Mouse (Mus musculus) kidney, adult 2 months (tissue): ENCODE measurements at regions not wholly inside any gene's neighbourhood (a gene's known extent, or its start where the extent isn't known, plus 50 kb on each side); places are given as distances from the start of the nearest gene placed in this dataset.

Source experiments
- DNase-seq: peaks from one replicate; pipeline ENCODE4 v3.0.0; 2021
- H3K27ac ChIP-seq: fragments of 200-500 bp; 2 replicates; pipeline ENCODE4 v1.5.1; 2012; ENCODE audit warnings: low read depth, low read length, control low read depth, inconsistent platforms; ENCODE audit not compliant: insufficient read depth
- H3K27me3 ChIP-seq: fragments of 200-500 bp; replicated peaks from 2 replicates; pipeline ENCODE4 v1.6.1; 2012; ENCODE audit warnings: mild to moderate bottlenecking, moderate library complexity, low read length, inconsistent platforms; ENCODE audit not compliant: control insufficient read depth, insufficient read depth
- H3K36me3 ChIP-seq: fragments of 200-500 bp; 2 replicates; pipeline ENCODE4 v1.6.1; 2012; ENCODE audit warnings: mild to moderate bottlenecking, moderate library complexity, low read length, inconsistent platforms; ENCODE audit not compliant: control insufficient read depth, insufficient read depth
- H3K4me1 ChIP-seq: fragments of 200-500 bp; 2 replicates; pipeline ENCODE4 v1.6.1; 2011; ENCODE audit warnings: low read length; ENCODE audit not compliant: control insufficient read depth, insufficient read depth
- H3K4me3 ChIP-seq: fragments of 200-500 bp; 2 replicates; pipeline ENCODE4 v1.5.1; 2011; ENCODE audit warnings: mild to moderate bottlenecking, low read depth, low read length, control low read depth; ENCODE audit not compliant: insufficient read depth
- CTCF ChIP-seq: fragments of 200-500 bp; conservative IDR thresholded peaks from 2 replicates; pipeline ENCODE4 v1.5.1; 2011; ENCODE audit warnings: low read depth, mild to moderate bottlenecking, control low read depth, low read length, moderate library complexity, mixed read lengths; ENCODE audit not compliant: insufficient read depth, insufficient read length
- POLR2A ChIP-seq: fragments of 200-500 bp; IDR thresholded peaks from one replicate; pipeline ENCODE4 v1.6.1; 2011; ENCODE audit warnings: low read depth, low read length, control low read depth
- WGBS: fragments of 180-500 bp; shearing (Covaris S2); methylation state at CpG from one replicate; pipeline ENCODE4 v1.1.7; 2018; 5-methylcytosine and 5-hydroxymethylcytosine counted together

- H3K27ac ChIP-seq, result no peak overlapping the region
- TF ChIP-seq CTCF (no peak), POLR2A (no peak)
- 80% methylated on average over 8 of the region's 8 CpGs for WGBS
- no peaks in the 10 kb centered on the region for H3K4me1 ChIP-seq
- no peak for DNase-seq
- H3K4me3 ChIP-seq, result no peak overlapping the region
- H3K36me3 ChIP-seq, result no peaks in the 10 kb centered on the region
- no peaks in the 10 kb centered on the region for H3K27me3 ChIP-seq
Measured at GRCm38 (mm10) chr5:64693616-64694015, 109.6 kb upstream of the Klf3 start.

GRCm38 (mm10) chr5:64694606-64695005, 108.6 kb upstream of the Klf3 start:
- no peak overlapping the region for H3K4me3 ChIP-seq
- H3K4me1 ChIP-seq, result no peaks in the 10 kb centered on the region
- no peak for DNase-seq
- TF ChIP-seq CTCF (no peak), POLR2A (no peak)
- H3K36me3 ChIP-seq, result no peaks in the 10 kb centered on the region
- H3K27me3 ChIP-seq, result no peaks in the 10 kb centered on the region
- no peak overlapping the region for H3K27ac ChIP-seq
- WGBS, result 80% methylated on average over 8 of the region's 8 CpGs

GRCm38 (mm10) chr5:64696099-64696498, 107.1 kb upstream of the Klf3 start:
- no peaks in the 10 kb centered on the region for H3K27me3 ChIP-seq
- no peak for TF ChIP-seq POLR2A
- TF ChIP-seq CTCF, result no peak
- 90% methylated on average over 14 of the region's 14 CpGs for WGBS
- no peak for DNase-seq
- no peak overlapping the region for H3K27ac ChIP-seq
- no peaks in the 10 kb centered on the region for H3K36me3 ChIP-seq
- H3K4me1 ChIP-seq, result no peaks in the 10 kb centered on the region
- H3K4me3 ChIP-seq, result no peak overlapping the region

DNA sequence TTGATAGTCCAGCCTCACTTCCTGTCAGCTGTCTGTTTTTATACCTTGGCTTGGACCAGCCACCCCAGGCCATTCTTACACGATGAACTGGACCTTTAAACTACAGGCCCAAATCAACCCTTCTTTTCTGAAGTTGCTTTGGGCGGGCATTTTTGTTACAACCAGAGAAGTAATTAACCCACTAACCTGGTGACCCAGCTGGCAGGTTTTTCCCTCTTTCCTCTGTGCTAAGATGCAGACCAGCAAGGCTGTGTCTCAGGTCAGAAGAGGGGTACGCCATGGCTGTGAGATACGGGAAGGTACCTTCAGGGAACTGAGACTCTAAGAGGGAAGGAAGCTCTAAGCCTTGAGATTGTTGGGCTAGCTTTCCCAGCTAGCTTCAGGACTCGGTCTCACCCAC, 105.7 kb upstream of the Klf3 start:
- H3K4me1 ChIP-seq, result no peaks in the 10 kb centered on the region
- peak; percentile 69 for DNase-seq
- no peak overlapping the region for H3K4me3 ChIP-seq
- WGBS, result 70% methylated on average over 5 of the region's 5 CpGs
- TF ChIP-seq CTCF (no peak), POLR2A (no peak)
- H3K27ac ChIP-seq, result no peak overlapping the region
- H3K36me3 ChIP-seq, result no peaks in the 10 kb centered on the region
- H3K27me3 ChIP-seq, result no peaks in the 10 kb centered on the region

GRCm38 (mm10) chr5:64698458-64699116, 104.6 kb upstream of the Klf3 start:
- Histone ChIP-seq H3K4me3 (no peak overlapping the region), H3K4me1 (no peaks in the 10 kb centered on the region), H3K27me3 (no peaks in the 10 kb centered on the region), H3K36me3 (no peaks in the 10 kb centered on the region), H3K27ac (no peak overlapping the region)
- WGBS, result 52% methylated on average over 6 of the region's 6 CpGs
- DNase-seq, result peak; percentile 32
- TF ChIP-seq CTCF (no peak), POLR2A (no peak)

GRCm38 (mm10) chr5:64700030-64700429, 103.2 kb upstream of the Klf3 start:
- Histone ChIP-seq H3K27me3 (no peaks in the 10 kb centered on the region), H3K36me3 (no peaks in the 10 kb centered on the region), H3K27ac (no peak overlapping the region), H3K4me1 (0 out of 2 replicates have a peak, but pooled peaks cover 4% of the 10 kb centered on the region), H3K4me3 (no peak overlapping the region)
- TF ChIP-seq CTCF (no peak), POLR2A (no peak)
- DNase-seq, result peak; percentile 24
- WGBS, result 64% methylated on average over 6 of the region's 6 CpGs

- Histone ChIP-seq H3K27me3 (no peaks in the 10 kb centered on the region), H3K36me3 (no peaks in the 10 kb centered on the region), H3K27ac (peak overlapping the region; percentile 40), H3K4me1 (0 out of 2 replicates have a peak, but pooled peaks cover 4% of the 10 kb centered on the region), H3K4me3 (no peak overlapping the region)
- DNase-seq, result no peak
- TF ChIP-seq POLR2A (no peak), CTCF (no peak)
- 76% methylated on average over 14 of the region's 14 CpGs for WGBS
Measured at GRCm38 (mm10) chr5:64701219-64701779, 101.9 kb upstream of the Klf3 start.
